Mouse (Mus musculus): Measurements from ENCODE around the gene Slc26a1. TPM values are rescaled to one million over a fixed set of nuclear protein-coding genes. Genes with fewer than 3 reads are reported as not detected.
"Not testable (repeated sequence)": the region's sequence is repeated elsewhere in the genome, so short reads cannot be mapped to it uniquely, and the experiment has no call there.

The Slc26a1 gene
- polyA plus RNA-seq, 1 experiment = 0.44 TPM

DNA sequence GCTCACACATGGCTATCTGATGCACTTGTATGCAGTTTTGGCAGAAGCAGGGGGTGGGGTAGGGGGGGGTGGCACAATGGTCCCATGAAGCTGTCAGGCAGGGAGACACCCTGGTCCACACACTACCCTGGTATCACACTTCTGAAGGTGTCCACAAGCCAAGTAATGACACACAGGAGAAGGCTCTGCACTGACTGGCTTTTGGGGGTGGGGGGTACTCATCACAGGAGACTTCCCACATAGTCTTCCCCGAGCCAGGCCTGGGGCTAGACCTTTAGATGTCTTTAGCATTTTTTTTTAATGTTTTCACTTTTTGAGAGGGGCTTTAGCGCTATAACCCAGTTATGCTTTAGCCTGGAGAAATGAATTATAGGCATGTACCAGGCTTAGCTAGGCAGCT is 28.1 kb downstream of the Slc26a1 start:
- no peak for TF ChIP-seq CTCF (IDR thresholded peaks at IDR 0.05; ENCODE audit: borderline replicate concordance, control insufficient read depth, extremely low read depth, insufficient read depth, low read length, poor library complexity)
- TF ChIP-seq POLR2A (IDR thresholded peaks at IDR 0.05; ENCODE audit: control insufficient read depth, extremely low read depth, insufficient read depth, low read length, poor library complexity) = no peak
- Histone ChIP-seq H3K4me1 (replicated peaks; ENCODE audit: control insufficient read depth, insufficient read depth, low read length) (no peaks in the 10 kb centered on the region), H3K27me3 (ENCODE audit: control insufficient read depth, insufficient read depth, low read length) (no peaks in the 10 kb centered on the region), H3K27ac (ENCODE audit: control insufficient read depth, insufficient read depth, low read length) (no peak overlapping the region), H3K36me3 (ENCODE audit: control insufficient read depth, insufficient read depth, low read length) (0 out of 2 replicates have a peak, but pooled peaks cover 8% of the 10 kb centered on the region), H3K4me3 (ENCODE audit: control insufficient read depth, insufficient read depth, low read length) (no peak overlapping the region)
- DNase-seq = no peak
- 96% methylated on average over 2 of the region's 2 CpGs for WGBS

DNA sequence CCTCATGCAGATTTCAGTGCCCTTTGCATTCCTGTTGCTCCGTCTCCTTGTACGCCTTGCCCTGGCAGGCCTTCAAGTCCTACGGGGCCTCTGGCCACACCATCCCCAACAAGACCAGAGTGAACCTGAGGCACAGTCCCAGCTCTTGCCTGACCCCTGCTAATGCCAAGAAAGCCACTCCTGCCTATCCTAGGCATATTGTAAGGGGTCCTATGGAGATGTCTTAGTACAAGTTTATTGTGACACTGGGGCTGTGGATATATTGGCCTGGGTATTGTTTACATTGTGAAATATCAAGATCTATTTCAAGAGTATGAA is 29.1 kb downstream of the Slc26a1 start:
- Histone ChIP-seq H3K4me3 (ENCODE audit: control insufficient read depth, insufficient read depth, low read length) (no peak overlapping the region), H3K27me3 (ENCODE audit: control insufficient read depth, insufficient read depth, low read length) (no peaks in the 10 kb centered on the region), H3K27ac (ENCODE audit: control insufficient read depth, insufficient read depth, low read length) (no peak overlapping the region), H3K4me1 (replicated peaks; ENCODE audit: control insufficient read depth, insufficient read depth, low read length) (no peaks in the 10 kb centered on the region), H3K36me3 (ENCODE audit: control insufficient read depth, insufficient read depth, low read length) (0 out of 2 replicates have a peak, but pooled peaks cover 5% of the 10 kb centered on the region)
- 92% methylated on average over 3 of the region's 3 CpGs for WGBS
- TF ChIP-seq POLR2A (IDR thresholded peaks at IDR 0.05; ENCODE audit: control insufficient read depth, extremely low read depth, insufficient read depth, low read length, poor library complexity) (no peak), CTCF (IDR thresholded peaks at IDR 0.05; ENCODE audit: borderline replicate concordance, control insufficient read depth, extremely low read depth, insufficient read depth, low read length, poor library complexity) (no peak)
- DNase-seq = no peak

DNA sequence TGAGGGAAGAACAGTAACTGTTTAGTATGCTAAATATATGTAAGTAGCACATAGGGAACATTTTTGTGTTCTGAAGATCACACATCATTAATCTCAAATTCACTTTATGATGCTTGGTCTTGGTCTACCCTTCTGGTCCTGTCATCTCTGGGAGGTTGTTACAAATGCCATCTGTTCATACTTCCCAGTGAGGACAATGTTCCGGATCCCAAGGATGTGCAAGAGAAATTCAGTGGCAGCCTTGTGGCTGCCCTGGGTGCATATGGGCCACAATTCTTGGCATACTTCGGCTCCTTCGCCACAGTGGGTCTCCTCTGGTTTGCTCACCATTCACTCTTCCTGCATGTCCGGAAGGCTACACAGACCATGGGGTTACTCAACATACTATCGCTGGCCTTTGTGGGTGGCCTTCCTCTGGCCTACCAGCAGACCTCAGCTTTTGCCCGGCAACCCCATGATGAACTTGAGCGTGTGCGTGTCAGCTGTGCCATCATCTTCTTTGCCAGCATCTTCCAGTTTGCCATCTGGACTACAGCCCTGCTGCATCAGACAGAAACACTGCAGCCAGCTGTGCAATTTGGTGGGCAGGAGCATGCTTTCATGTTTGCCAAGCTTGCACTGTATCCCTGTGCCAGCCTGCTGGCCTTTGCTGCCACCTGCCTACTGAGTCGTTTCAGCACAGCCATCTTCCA is 29.6 kb downstream of the Slc26a1 start:
- 0 out of 2 replicates have a peak, but pooled peaks cover 5% of the 10 kb centered on the region for H3K36me3 ChIP-seq (ENCODE audit: control insufficient read depth, insufficient read depth, low read length)
- DNase-seq = no peak
- no peak overlapping the region for H3K27ac ChIP-seq (ENCODE audit: control insufficient read depth, insufficient read depth, low read length)
- H3K4me1 ChIP-seq (replicated peaks; ENCODE audit: control insufficient read depth, insufficient read depth, low read length) = no peaks in the 10 kb centered on the region
- TF ChIP-seq CTCF (IDR thresholded peaks at IDR 0.05; ENCODE audit: borderline replicate concordance, control insufficient read depth, extremely low read depth, insufficient read depth, low read length, poor library complexity) = no peak
- no peak for TF ChIP-seq POLR2A (IDR thresholded peaks at IDR 0.05; ENCODE audit: control insufficient read depth, extremely low read depth, insufficient read depth, low read length, poor library complexity)
- 93% methylated on average over 9 of the region's 9 CpGs for WGBS
- no peak overlapping the region for H3K4me3 ChIP-seq (ENCODE audit: control insufficient read depth, insufficient read depth, low read length)
- no peaks in the 10 kb centered on the region for H3K27me3 ChIP-seq (ENCODE audit: control insufficient read depth, insufficient read depth, low read length)

DNA sequence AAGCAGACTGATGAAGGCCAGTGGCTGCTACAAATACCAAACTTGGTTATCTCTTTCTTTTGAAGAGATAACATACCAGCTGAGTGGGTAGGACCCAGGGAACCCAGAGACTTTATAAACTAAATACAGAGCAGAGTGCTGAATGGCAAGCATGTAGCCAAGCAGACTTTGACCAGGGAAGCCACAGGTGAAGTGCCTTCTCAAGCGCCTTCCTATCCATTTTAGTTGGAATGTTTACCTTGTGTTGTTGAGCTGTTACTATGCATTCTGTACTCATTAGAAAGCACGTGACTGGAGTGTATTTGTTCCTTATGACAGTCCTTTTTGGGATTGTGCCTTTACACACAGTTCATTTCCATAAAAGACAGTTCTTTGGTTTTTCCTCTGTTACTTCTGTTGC is 31.7 kb downstream of the Slc26a1 start:
- Histone ChIP-seq H3K4me1 (replicated peaks; ENCODE audit: control insufficient read depth, insufficient read depth, low read length) (no peaks in the 10 kb centered on the region), H3K27ac (ENCODE audit: control insufficient read depth, insufficient read depth, low read length) (no peak overlapping the region), H3K36me3 (ENCODE audit: control insufficient read depth, insufficient read depth, low read length) (no peaks in the 10 kb centered on the region), H3K27me3 (ENCODE audit: control insufficient read depth, insufficient read depth, low read length) (no peaks in the 10 kb centered on the region), H3K4me3 (ENCODE audit: control insufficient read depth, insufficient read depth, low read length) (no peak overlapping the region)
- no peak for DNase-seq
- WGBS = 98% methylated on average over 2 of the region's 2 CpGs
- TF ChIP-seq CTCF (IDR thresholded peaks at IDR 0.05; ENCODE audit: borderline replicate concordance, control insufficient read depth, extremely low read depth, insufficient read depth, low read length, poor library complexity) (no peak), POLR2A (IDR thresholded peaks at IDR 0.05; ENCODE audit: control insufficient read depth, extremely low read depth, insufficient read depth, low read length, poor library complexity) (no peak)

DNA sequence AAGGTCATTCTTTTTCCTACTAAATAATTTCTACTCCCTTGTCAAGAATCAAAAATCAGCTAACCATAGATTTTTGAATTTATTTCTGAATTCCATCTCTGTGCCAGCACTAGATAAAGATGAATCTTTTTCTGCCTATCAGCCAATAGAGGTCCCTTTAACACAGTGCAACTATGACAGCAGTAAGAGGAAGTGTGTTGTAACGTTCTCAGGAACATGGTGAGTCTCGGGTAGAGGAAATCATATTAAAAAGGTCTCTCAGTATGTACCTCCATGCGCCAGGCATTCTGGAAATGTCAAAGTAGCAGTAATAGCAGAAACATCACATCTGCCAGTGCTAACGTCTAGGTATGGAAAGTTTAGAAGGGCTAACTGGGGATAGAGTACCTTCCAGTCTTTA is 39.2 kb downstream of the Slc26a1 start:
- TF ChIP-seq CTCF (IDR thresholded peaks at IDR 0.05; ENCODE audit: borderline replicate concordance, control insufficient read depth, extremely low read depth, insufficient read depth, low read length, poor library complexity) = no peak
- no peaks in the 10 kb centered on the region; the same call in 1 of the 2 replicates for H3K36me3 ChIP-seq (ENCODE audit: control insufficient read depth, insufficient read depth, low read length)
- no peak for DNase-seq
- no peak overlapping the region for H3K4me3 ChIP-seq (ENCODE audit: control insufficient read depth, insufficient read depth, low read length)
- no peak overlapping the region for H3K27ac ChIP-seq (ENCODE audit: control insufficient read depth, insufficient read depth, low read length)
- 51% methylated on average over 4 of the region's 4 CpGs for WGBS
- H3K27me3 ChIP-seq (ENCODE audit: control insufficient read depth, insufficient read depth, low read length) = no peaks in the 10 kb centered on the region
- H3K4me1 ChIP-seq (replicated peaks; ENCODE audit: control insufficient read depth, insufficient read depth, low read length) = no peaks in the 10 kb centered on the region

DNA sequence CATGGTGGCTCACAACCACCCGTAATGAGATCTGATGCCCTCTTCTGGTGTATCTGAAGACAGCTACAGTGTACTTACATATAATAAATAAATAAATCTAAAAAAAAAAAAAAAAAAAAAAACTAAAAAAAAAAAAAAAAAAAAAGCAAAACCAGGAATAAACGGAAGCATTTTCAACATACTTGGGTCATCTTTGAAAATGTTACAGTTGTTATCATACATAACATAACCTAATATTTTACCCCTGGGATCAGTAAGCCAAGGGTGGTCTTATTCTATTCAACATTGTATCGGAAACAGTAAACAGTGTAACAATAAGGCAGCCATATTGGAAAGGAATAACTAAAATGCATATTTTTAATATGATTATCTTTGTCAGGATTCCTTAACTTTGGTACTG is 41.3 kb downstream of the Slc26a1 start:
- not testable (repeated sequence) for DNase-seq; H3K4me3 ChIP-seq (ENCODE audit: control insufficient read depth, insufficient read depth, low read length)
- WGBS = 85% methylated on average over 3 of the region's 3 CpGs

DNA sequence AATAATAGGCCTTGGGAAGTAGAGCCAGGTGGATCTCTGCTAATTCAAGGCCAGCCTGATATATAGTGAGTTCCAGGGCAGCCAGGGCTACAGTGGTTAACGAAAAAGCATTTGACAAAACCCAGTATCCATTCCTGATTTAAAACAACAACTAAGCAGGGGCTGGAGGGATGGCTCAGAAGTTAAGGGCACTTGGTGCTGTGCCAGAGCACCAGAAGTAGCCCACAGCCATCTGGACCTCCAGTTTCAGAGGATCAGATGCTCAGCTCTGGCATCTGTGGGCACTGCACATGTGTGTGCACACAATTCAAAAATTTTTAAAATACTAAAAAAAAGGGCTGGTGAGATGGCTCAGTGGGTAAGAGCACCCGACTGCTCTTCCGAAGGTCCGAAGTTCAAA is 41.7 kb downstream of the Slc26a1 start:
- Histone ChIP-seq H3K4me3 (ENCODE audit: control insufficient read depth, insufficient read depth, low read length) (no peak overlapping the region), H3K27ac (ENCODE audit: control insufficient read depth, insufficient read depth, low read length) (no peak overlapping the region), H3K27me3 (ENCODE audit: control insufficient read depth, insufficient read depth, low read length) (no peaks in the 10 kb centered on the region), H3K36me3 (ENCODE audit: control insufficient read depth, insufficient read depth, low read length) (no peaks in the 10 kb centered on the region; the same call in 1 of the 2 replicates), H3K4me1 (replicated peaks; ENCODE audit: control insufficient read depth, insufficient read depth, low read length) (peaks cover 3% of the 10 kb centered on the region)
- no peak for DNase-seq
- TF ChIP-seq POLR2A (IDR thresholded peaks at IDR 0.05; ENCODE audit: control insufficient read depth, extremely low read depth, insufficient read depth, low read length, poor library complexity) (no peak), CTCF (IDR thresholded peaks at IDR 0.05; ENCODE audit: borderline replicate concordance, control insufficient read depth, extremely low read depth, insufficient read depth, low read length, poor library complexity) (no peak)
- 97% methylated on average over 4 of the region's 4 CpGs for WGBS

More for the DNA sequence above, 41.3 kb downstream of the Slc26a1 start:
- not testable (repeated sequence) for H3K27ac ChIP-seq (ENCODE audit: control insufficient read depth, insufficient read depth, low read length); H3K36me3 ChIP-seq (ENCODE audit: control insufficient read depth, insufficient read depth, low read length); H3K27me3 ChIP-seq (ENCODE audit: control insufficient read depth, insufficient read depth, low read length); H3K4me1 ChIP-seq (replicated peaks; ENCODE audit: control insufficient read depth, insufficient read depth, low read length)
